Mouse (Mus musculus) embryonic facial prominence, embryonic 13.5 days (tissue): ENCODE measurements at regions not wholly inside any gene's neighbourhood (a gene's known extent, or its start where the extent isn't known, plus 50 kb on each side); places are given as distances from the start of the nearest gene placed in this dataset.

Experiments
- ATAC-seq: fragments of 200-750 bp; cut with Nextera tagmentation; 2 replicates; pipeline ENCODE4 v1.8.0; 2017; ENCODE audit warnings: low read depth; ENCODE audit not compliant: insufficient number of reproducible peaks, insufficient read depth, low FRiP score, low TSS enrichment
- H3K27ac ChIP-seq: fragments of 300-500 bp; sonication (generic); 2 replicates; pipeline ENCODE4 v1.5.1; 2015; ENCODE audit warnings: moderate library complexity, mild to moderate bottlenecking, inconsistent platforms
- H3K27me3 ChIP-seq: fragments of 300-500 bp; sonication (generic); 2 replicates; pipeline ENCODE4 v1.6.1; 2015; ENCODE audit warnings: mild to moderate bottlenecking, inconsistent platforms
- H3K36me3 ChIP-seq: fragments of 300-500 bp; sonication (generic); 2 replicates; pipeline ENCODE4 v1.6.1; 2015; ENCODE audit warnings: mild to moderate bottlenecking, inconsistent platforms
- H3K4me1 ChIP-seq: fragments of 300-500 bp; sonication (generic); 2 replicates; pipeline ENCODE4 v1.6.1; 2015; ENCODE audit warnings: inconsistent platforms
- H3K4me2 ChIP-seq: fragments of 300-500 bp; sonication (generic); 2 replicates; pipeline ENCODE4 v1.6.1; 2015; ENCODE audit warnings: moderate library complexity, mild to moderate bottlenecking, inconsistent platforms
- H3K4me3 ChIP-seq: fragments of 300-500 bp; sonication (generic); 2 replicates; pipeline ENCODE4 v1.5.1; 2015; ENCODE audit warnings: mild to moderate bottlenecking, inconsistent platforms
- H3K9ac ChIP-seq: fragments of 300-500 bp; sonication (generic); 2 replicates; pipeline ENCODE4 v1.6.1; 2015; ENCODE audit warnings: mild to moderate bottlenecking, inconsistent platforms
- H3K9me3 ChIP-seq: fragments of 300-500 bp; sonication (generic); 2 replicates; pipeline ENCODE4 v1.6.1; 2016; ENCODE audit warnings: inconsistent platforms
- WGBS: fragments of 180-500 bp; shearing (Covaris S2); methylation state at CpG from one replicate; pipeline ENCODE4 v1.1.7; 2015; ENCODE audit warnings: mixed read lengths; 5-methylcytosine and 5-hydroxymethylcytosine counted together

DNA sequence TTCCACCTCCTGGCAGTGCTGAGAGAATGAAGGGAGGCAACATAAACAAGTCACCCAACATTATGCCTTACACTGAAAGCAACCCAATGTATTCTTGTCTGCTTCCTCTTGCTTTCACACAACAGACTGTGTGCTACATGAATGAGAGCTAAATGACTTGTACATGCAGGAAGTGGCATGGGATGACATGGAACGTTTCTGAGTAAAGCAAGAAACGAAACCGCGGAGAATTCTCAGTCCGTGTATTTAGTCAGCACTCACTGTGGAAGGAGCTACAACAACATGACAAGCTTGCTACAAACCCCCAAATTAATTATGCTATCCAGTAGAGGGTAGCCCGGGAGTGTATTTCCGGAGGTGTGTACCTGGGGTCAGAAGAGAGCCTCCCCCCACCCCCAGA, 349.4 kb upstream of the Fam92a start:
- H3K4me1 ChIP-seq, result no peaks in the 10 kb centered on the region
- H3K4me2 ChIP-seq, result no peak overlapping the region
- no peaks in the 10 kb centered on the region for H3K36me3 ChIP-seq
- no peak overlapping the region for H3K27ac ChIP-seq
- no peaks in the 10 kb centered on the region for H3K9me3 ChIP-seq
- H3K9ac ChIP-seq, result no peak overlapping the region
- no peak for ATAC-seq
- no peak overlapping the region for H3K4me3 ChIP-seq
- WGBS, result 88% methylated on average over 7 of the region's 7 CpGs
- H3K27me3 ChIP-seq, result no peaks in the 10 kb centered on the region

DNA sequence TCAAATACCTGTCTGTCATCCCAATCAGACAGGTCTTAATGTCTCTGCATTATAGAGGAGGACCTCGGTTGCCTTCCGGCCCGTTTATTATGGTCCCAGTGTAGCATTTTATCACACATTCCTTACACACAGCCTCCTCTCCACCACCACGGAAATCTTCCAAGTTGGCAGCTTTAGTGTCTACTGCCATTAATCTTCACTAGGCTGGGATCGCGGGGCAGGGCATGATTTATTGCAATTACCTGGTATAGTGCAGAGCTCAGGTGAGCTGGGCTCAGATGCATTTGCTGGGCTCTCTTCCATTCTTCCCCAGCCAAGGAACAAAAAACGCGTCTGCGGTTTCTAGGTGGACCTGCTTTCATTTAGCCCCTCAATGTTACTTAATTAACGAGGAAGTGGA, 344.7 kb upstream of the Fam92a start:
- Histone ChIP-seq H3K4me1 (peaks cover 9% of the 10 kb centered on the region), H3K27me3 (no peaks in the 10 kb centered on the region), H3K4me3 (no peak overlapping the region), H3K27ac (no peak overlapping the region), H3K9ac (no peak overlapping the region), H3K9me3 (no peaks in the 10 kb centered on the region), H3K4me2 (no peak overlapping the region), H3K36me3 (no peaks in the 10 kb centered on the region)
- WGBS, result 90% methylated on average over 10 of the region's 10 CpGs
- no peak for ATAC-seq

DNA sequence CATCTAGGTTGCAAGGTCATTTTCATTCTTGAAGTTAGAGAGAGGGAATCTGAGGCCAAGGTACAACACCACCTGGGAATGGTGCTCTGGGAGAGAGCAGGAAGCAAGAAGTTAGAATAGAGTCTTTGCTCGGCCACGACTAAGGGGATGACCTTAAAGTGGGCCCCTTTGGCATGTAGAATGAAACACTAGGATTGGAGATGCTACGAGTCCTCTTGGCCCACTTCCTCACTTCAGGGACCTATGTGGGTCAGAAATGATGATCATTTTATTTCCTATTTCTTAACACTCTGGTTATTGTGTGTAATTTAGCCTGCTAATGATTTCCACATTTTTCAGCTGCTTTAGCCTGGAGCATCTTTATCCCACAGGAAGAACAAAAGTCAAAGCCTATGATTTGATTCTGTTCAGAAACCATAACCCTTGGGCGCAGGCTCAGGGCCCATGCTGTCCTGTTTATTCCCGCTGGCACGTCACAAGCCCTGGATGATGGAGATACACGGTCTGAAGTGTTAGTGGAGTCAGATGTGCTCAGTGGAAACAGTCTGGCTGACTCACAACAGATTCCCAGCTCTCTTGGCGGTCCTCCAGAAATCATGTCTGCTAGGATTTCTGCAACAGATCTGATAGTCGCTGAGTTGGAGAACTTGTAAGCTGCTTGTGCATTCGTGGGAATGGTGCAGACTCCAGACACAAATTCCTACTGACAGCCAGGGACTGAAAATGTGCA, 340.0 kb upstream of the Fam92a start:
- H3K4me3 ChIP-seq, result no peak overlapping the region
- H3K27me3 ChIP-seq, result no peaks in the 10 kb centered on the region
- H3K4me1 ChIP-seq, result peaks cover 24% of the 10 kb centered on the region
- no peak overlapping the region for H3K4me2 ChIP-seq
- 27% methylated on average over 10 of the region's 10 CpGs for WGBS
- no peaks in the 10 kb centered on the region for H3K36me3 ChIP-seq
- H3K27ac ChIP-seq, result peak overlapping the region; percentile 68
- no peaks in the 10 kb centered on the region for H3K9me3 ChIP-seq
- H3K9ac ChIP-seq, result no peak overlapping the region
- ATAC-seq, result peak; percentile 67; the same call in 1 of the 2 replicates

GRCm38 (mm10) chr4:12506851-12507551, 335.2 kb upstream of the Fam92a start:
- H3K27ac ChIP-seq, result peak overlapping the region; percentile 52
- 0 out of 2 replicates have a peak, but pooled peaks have one; percentile 52 for ATAC-seq

GRCm38 (mm10) chr4:12501086-12501485, 329.3 kb upstream of the Fam92a start:
- no peak overlapping the region for H3K4me2 ChIP-seq
- H3K4me1 ChIP-seq, result no peaks in the 10 kb centered on the region
- 86% methylated on average over 8 of the region's 8 CpGs for WGBS
- no peak overlapping the region for H3K9ac ChIP-seq
- H3K4me3 ChIP-seq, result no peak overlapping the region
- no peaks in the 10 kb centered on the region for H3K9me3 ChIP-seq
- H3K36me3 ChIP-seq, result no peaks in the 10 kb centered on the region
- H3K27me3 ChIP-seq, result no peaks in the 10 kb centered on the region
- no peak overlapping the region for H3K27ac ChIP-seq
- no peak for ATAC-seq

More at GRCm38 (mm10) chr4:12506851-12507551, 335.2 kb upstream of the Fam92a start:
- Histone ChIP-seq H3K27me3 (no peaks in the 10 kb centered on the region), H3K4me3 (no peak overlapping the region), H3K9ac (no peak overlapping the region), H3K36me3 (no peaks in the 10 kb centered on the region), H3K4me1 (peaks cover 26% of the 10 kb centered on the region), H3K9me3 (no peaks in the 10 kb centered on the region), H3K4me2 (peak overlapping the region; percentile 19)
- WGBS, result 17% methylated on average over 8 of the region's 8 CpGs

DNA sequence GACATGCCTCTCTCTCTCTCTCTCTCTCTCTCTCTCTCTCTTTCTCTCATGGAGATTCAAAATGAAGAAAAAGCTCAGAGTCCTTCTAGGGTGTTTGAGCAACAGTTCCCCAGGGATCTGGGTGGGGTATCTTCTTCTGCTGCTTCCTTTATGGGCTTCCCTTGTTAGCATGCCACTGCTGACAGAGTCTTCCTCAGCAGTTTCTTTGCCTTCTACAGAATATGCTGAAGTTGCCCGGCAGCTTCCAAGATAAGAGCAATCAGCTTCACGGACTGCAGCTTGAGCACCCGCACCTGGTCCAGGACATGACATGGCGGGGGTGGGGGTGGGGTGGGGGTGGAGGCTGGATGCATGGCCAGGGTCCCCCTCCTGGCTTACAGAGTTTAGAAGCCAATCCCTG, 326.6 kb upstream of the Fam92a start:
- Histone ChIP-seq H3K9me3 (no peaks in the 10 kb centered on the region), H3K27me3 (no peaks in the 10 kb centered on the region), H3K9ac (no peak overlapping the region), H3K4me3 (no peak overlapping the region), H3K4me1 (no peaks in the 10 kb centered on the region), H3K36me3 (no peaks in the 10 kb centered on the region), H3K4me2 (no peak overlapping the region), H3K27ac (no peak overlapping the region)
- WGBS, result 77% methylated on average over 4 of the region's 4 CpGs
- no peak for ATAC-seq

DNA sequence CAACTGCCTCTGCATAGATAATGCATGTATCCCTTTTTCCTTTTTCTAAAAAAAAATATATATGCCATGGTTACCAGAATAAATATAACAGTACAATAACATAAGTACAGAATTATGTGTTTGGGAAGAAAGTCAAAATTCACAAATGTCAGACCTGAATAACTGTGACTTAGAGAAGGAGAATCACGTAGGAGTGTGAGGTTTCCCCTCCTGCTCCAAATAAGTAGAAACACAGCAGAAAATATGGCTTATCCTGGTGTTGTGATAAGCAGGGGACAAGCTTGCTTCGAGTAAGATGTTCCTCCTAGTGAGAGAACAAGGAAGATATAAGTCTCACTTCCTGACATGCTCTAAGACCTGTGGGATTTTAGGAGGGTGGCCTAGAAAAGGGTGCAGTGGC, 320.7 kb upstream of the Fam92a start:
- no peaks in the 10 kb centered on the region for H3K27me3 ChIP-seq

GRCm38 (mm10) chr4:12491306-12491705, 319.5 kb upstream of the Fam92a start:
- Histone ChIP-seq H3K4me3 (no peak overlapping the region), H3K9me3 (no peaks in the 10 kb centered on the region), H3K9ac (no peak overlapping the region), H3K27ac (no peak overlapping the region), H3K4me1 (no peaks in the 10 kb centered on the region), H3K4me2 (no peak overlapping the region), H3K27me3 (no peaks in the 10 kb centered on the region), H3K36me3 (no peaks in the 10 kb centered on the region)
- no peak for ATAC-seq
- WGBS, result 80% methylated on average over 6 of the region's 6 CpGs

More for the DNA sequence above, 320.7 kb upstream of the Fam92a start:
- H3K9ac ChIP-seq, result no peak overlapping the region
- H3K4me3 ChIP-seq, result no peak overlapping the region
- H3K9me3 ChIP-seq, result no peaks in the 10 kb centered on the region
- WGBS, result 74% methylated on average over 2 of the region's 2 CpGs
- H3K4me1 ChIP-seq, result no peaks in the 10 kb centered on the region
- no peak overlapping the region for H3K4me2 ChIP-seq
- no peaks in the 10 kb centered on the region for H3K36me3 ChIP-seq
- H3K27ac ChIP-seq, result no peak overlapping the region
- ATAC-seq, result no peak

- ATAC-seq, result no peak
- Histone ChIP-seq H3K4me3 (no peak overlapping the region), H3K9ac (no peak overlapping the region), H3K27ac (no peak overlapping the region), H3K27me3 (no peaks in the 10 kb centered on the region), H3K4me2 (no peak overlapping the region), H3K9me3 (no peaks in the 10 kb centered on the region), H3K36me3 (no peaks in the 10 kb centered on the region), H3K4me1 (no peaks in the 10 kb centered on the region)
- WGBS, result 59% methylated on average over 3 of the region's 3 CpGs
Observed at GRCm38 (mm10) chr4:12490066-12490465, 318.3 kb upstream of the Fam92a start.

- H3K27ac ChIP-seq, result no peak overlapping the region
- 60% methylated on average over 6 of the region's 6 CpGs for WGBS
- H3K4me2 ChIP-seq, result no peak overlapping the region
- H3K9ac ChIP-seq, result no peak overlapping the region
- no peaks in the 10 kb centered on the region for H3K9me3 ChIP-seq
- no peaks in the 10 kb centered on the region for H3K4me1 ChIP-seq
- no peaks in the 10 kb centered on the region for H3K36me3 ChIP-seq
- no peaks in the 10 kb centered on the region for H3K27me3 ChIP-seq
- H3K4me3 ChIP-seq, result no peak overlapping the region
- ATAC-seq, result no peak
Observed at GRCm38 (mm10) chr4:12489358-12489757, 317.5 kb upstream of the Fam92a start.

- 69% methylated on average over 4 of the region's 4 CpGs for WGBS
- no peaks in the 10 kb centered on the region for H3K9me3 ChIP-seq
- H3K36me3 ChIP-seq, result no peaks in the 10 kb centered on the region
- H3K4me2 ChIP-seq, result no peak overlapping the region
- H3K4me1 ChIP-seq, result no peaks in the 10 kb centered on the region
- ATAC-seq, result no peak
- no peak overlapping the region for H3K27ac ChIP-seq
- H3K27me3 ChIP-seq, result no peaks in the 10 kb centered on the region
- H3K4me3 ChIP-seq, result no peak overlapping the region
- no peak overlapping the region for H3K9ac ChIP-seq
Observed at GRCm38 (mm10) chr4:12481481-12481880, 309.7 kb upstream of the Fam92a start.

DNA sequence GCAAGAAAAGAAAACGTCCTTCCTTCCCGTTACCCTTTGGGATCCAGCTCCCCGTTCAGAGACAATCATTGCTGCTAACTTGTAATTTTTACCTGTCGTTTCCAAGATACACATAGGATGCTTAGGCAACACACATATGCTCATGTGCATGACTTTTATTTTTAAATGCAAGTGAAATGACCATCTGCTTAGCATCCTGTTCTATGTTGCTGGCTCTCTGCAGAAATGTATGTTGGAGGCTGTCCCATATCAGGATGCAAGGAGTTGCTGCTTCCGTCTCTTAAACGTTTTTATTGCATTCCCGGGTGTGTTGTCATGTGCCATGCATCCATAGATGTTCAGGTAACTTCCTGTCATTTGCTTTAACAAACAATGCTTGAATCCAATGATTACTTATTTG, 304.9 kb upstream of the Fam92a start:
- Histone ChIP-seq H3K27me3 (no peaks in the 10 kb centered on the region), H3K4me3 (no peak overlapping the region), H3K4me1 (peaks cover 19% of the 10 kb centered on the region), H3K4me2 (no peak overlapping the region), H3K9me3 (no peaks in the 10 kb centered on the region), H3K9ac (no peak overlapping the region), H3K27ac (no peak overlapping the region), H3K36me3 (no peaks in the 10 kb centered on the region)
- WGBS, result 55% methylated on average over 7 of the region's 7 CpGs
- ATAC-seq, result no peak
